Mouse (Mus musculus): ENCODE results near the gene Gm14399. TPM values are rescaled to one million over a fixed set of nuclear protein-coding genes. Genes with fewer than 3 reads are reported as not detected.
"Not testable (repeated sequence)": the region's sequence is repeated elsewhere in the genome, so short reads cannot be mapped to it uniquely, and the experiment has no call there.

The Gm14399 gene
- total and polyA plus RNA-seq, 3 experiments, result 6.7 to 16.5 (median 6.9) TPM

DNA sequence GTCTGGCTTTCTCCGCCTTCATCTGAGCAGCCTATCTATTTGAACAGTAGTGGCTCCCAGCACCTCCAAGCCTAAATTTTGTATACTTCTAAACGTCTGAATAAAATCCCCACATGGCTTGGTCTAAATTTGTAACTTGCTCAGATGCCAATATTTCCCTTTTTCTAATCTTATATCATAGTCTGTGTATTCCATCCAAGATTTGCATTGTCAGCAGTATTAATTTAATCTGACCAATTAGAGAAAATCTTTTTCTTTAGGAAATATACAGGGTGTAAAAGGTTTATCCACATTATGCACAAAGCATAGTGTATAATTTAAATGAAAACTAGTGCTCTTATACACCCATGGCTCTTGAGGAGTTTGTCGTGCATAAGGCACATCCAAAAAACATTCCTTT lies 16.8 kb upstream of the Gm14399 start:
- Histone ChIP-seq H3K9me3 (replicated peaks; ENCODE audit: low read length) (peaks cover 3% of the 10 kb centered on the region), H3K4me3 (replicated peaks in 1 of 3; ENCODE audit: low read depth in 2 of 3, low read length in 2 of 3, poor library complexity in 1 of 3) (no peak overlapping the region), H3K79me2 (replicated peaks; ENCODE audit: control insufficient read depth, extremely low read depth, insufficient read depth, poor library complexity, severe bottlenecking) (no peaks in the 10 kb centered on the region), H3K27ac (ENCODE audit: insufficient read depth, low read depth) (no peak overlapping the region), H3K36me3 (replicated peaks in 1 of 2; ENCODE audit: control insufficient read depth in 1 of 2, insufficient read depth in 1 of 2, low read length in 1 of 2) (peaks cover 0 to 2% of the 10 kb centered on the region in 2 experiments), H3K4me1 (ENCODE audit: control insufficient read depth in 1 of 2, insufficient read depth in 2 of 2) (no peaks in the 10 kb centered on the region), H3K27me3 (replicated peaks) (no peaks in the 10 kb centered on the region), H3K9ac (ENCODE audit: insufficient read depth, low read depth) (no peak overlapping the region), H3K4me2 (ENCODE audit: insufficient read depth, low read depth, poor library complexity, severe bottlenecking) (no peak overlapping the region)
- DNase-seq (ENCODE audit: extremely low read depth), result no peak
- TF ChIP-seq TBP (conservative IDR thresholded peaks at IDR 0.05; ENCODE audit: low read depth, low read length), result no peak
- no peak for TF ChIP-seq SMC3 (IDR thresholded peaks at IDR 0.05; ENCODE audit: low read depth, low read length)
- no peak for TF ChIP-seq ZKSCAN1 (IDR thresholded peaks at IDR 0.05; ENCODE audit: borderline replicate concordance, low read depth, low read length)
- peak; percentile 65 for TF ChIP-seq MAFK (IDR thresholded peaks at IDR 0.05; ENCODE audit: insufficient replicate concordance, low read length)
- dilution Hi-C loops (cut with MboI; ENCODE audit: extremely low pct_ligation_motif_present, extremely low pct_unique_long_range_greater_than_20kb, low sequenced_read_pairs), result no loop called here
- in situ Hi-C loops (cut with MboI; ENCODE audit: low pct_ligation_motif_present, low pct_unique_long_range_greater_than_20kb, low sequenced_read_pairs), result no loop called here

- DNase-seq (ENCODE audit: extremely low read depth), result no peak
- H3K79me2 ChIP-seq (replicated peaks; ENCODE audit: control insufficient read depth, extremely low read depth, insufficient read depth, poor library complexity, severe bottlenecking), result no peaks in the 10 kb centered on the region
- no peaks in the 10 kb centered on the region for H3K27me3 ChIP-seq (replicated peaks)
- H3K4me1 ChIP-seq (ENCODE audit: control insufficient read depth in 1 of 2, insufficient read depth in 2 of 2), result no peaks in the 10 kb centered on the region
- TF ChIP-seq MAFK (IDR thresholded peaks at IDR 0.05; ENCODE audit: insufficient replicate concordance, low read length) (no peak), ETS1 (conservative IDR thresholded peaks at IDR 0.05; ENCODE audit: low read depth, low read length) (no peak), ZC3H11A (IDR thresholded peaks at IDR 0.05; ENCODE audit: low read depth, low read length) (no peak), POLR2AphosphoS2 (IDR thresholded peaks at IDR 0.05; ENCODE audit: low read depth, low read length) (no peak), EP300 (IDR thresholded peaks at IDR 0.05; ENCODE audit: low read length) (no peak), RAD21 (IDR thresholded peaks at IDR 0.05; ENCODE audit: low read depth, low read length) (no peak), UBTF (IDR thresholded peaks at IDR 0.05; ENCODE audit: low read depth, low read length) (no peak), TBP (conservative IDR thresholded peaks at IDR 0.05; ENCODE audit: low read depth, low read length) (no peak), IRF4 (IDR thresholded peaks at IDR 0.05; ENCODE audit: low read depth, low read length) (no peak), TCF12 (IDR thresholded peaks at IDR 0.05; ENCODE audit: low read depth, low read length) (no peak), USF2 (conservative IDR thresholded peaks at IDR 0.05; ENCODE audit: low read depth, low read length) (no peak), MAX (IDR thresholded peaks at IDR 0.05; ENCODE audit: low read length) (no peak), KAT2A (IDR thresholded peaks at IDR 0.05; ENCODE audit: insufficient replicate concordance, low read length) (no peak), BHLHE40 (IDR thresholded peaks at IDR 0.05; ENCODE audit: low read depth, low read length) (no peak), MEF2A (IDR thresholded peaks at IDR 0.05; ENCODE audit: borderline replicate concordance, low read depth, low read length) (no peak), SIN3A (IDR thresholded peaks at IDR 0.05; ENCODE audit: low read length) (no peak), CTCF (conservative IDR thresholded peaks at IDR 0.05 in 1 of 2, IDR thresholded peaks at IDR 0.05 in 1 of 2; ENCODE audit: low read depth in 2 of 2, low read length in 2 of 2) (no peak), PAX5 (IDR thresholded peaks at IDR 0.05; ENCODE audit: low read length) (no peak)
- H3K36me3 ChIP-seq (replicated peaks in 1 of 2; ENCODE audit: control insufficient read depth in 1 of 2, insufficient read depth in 1 of 2, low read length in 1 of 2), result peaks cover 0 to 2% of the 10 kb centered on the region in 2 experiments
- dilution Hi-C loops (cut with MboI; ENCODE audit: extremely low pct_ligation_motif_present, extremely low pct_unique_long_range_greater_than_20kb, low sequenced_read_pairs) (no loop called here), in situ Hi-C loops (cut with MboI; ENCODE audit: low pct_ligation_motif_present, low pct_unique_long_range_greater_than_20kb, low sequenced_read_pairs) (no loop called here)
- H3K9ac ChIP-seq (ENCODE audit: insufficient read depth, low read depth), result no peak overlapping the region
- H3K4me3 ChIP-seq (replicated peaks in 1 of 3; ENCODE audit: low read depth in 2 of 3, low read length in 2 of 3, poor library complexity in 1 of 3), result no peak overlapping the region
- peaks cover 3% of the 10 kb centered on the region for H3K9me3 ChIP-seq (replicated peaks; ENCODE audit: low read length)
- no peak overlapping the region for H3K27ac ChIP-seq (ENCODE audit: insufficient read depth, low read depth)
- H3K4me2 ChIP-seq (ENCODE audit: insufficient read depth, low read depth, poor library complexity, severe bottlenecking), result no peak overlapping the region
Observed at GRCm38 (mm10) chr2:175156696-175157095, 14.9 kb upstream of the Gm14399 start.

DNA sequence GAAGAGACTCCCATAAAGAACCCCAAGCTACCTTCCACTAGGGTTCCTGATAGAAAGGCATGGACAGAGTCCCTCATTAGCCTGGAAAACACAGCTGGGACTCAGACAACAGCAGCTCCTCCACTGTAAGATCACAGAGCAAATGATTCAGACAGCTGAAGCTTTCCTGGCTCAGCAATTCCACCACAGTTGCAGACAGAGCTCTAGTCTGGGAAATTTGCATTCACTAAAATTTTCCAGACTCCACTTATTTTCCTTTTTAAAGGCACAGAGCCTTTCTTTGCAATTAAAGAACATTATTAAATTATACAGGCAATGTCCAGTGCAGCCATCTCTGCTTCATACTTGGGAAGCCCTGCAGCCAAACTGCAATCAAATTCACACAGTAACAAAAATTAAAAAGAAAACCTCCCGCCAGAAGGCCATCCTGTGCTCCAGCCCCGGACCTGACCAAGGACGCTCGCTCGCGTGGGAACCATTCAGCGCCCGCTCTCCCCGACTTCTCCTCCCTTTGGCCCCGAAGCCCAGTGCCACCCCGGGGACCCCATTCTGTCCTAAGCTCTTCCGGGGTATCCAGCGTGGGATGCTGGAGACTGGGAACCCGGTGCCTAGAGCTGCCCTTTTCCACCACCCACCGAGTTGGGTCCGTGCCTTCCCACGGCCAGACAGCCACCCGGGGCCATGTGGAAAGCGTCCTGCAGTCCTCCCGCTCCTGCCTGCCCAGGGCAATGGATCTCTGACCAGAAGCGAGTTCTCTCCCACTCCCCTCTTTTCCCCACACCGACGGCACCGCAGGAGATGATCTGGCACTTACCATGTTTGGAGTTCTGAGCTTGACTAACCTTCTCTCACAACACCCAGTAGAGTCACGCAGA lies 457 bp downstream of the Gm14399 start:
- H3K27ac ChIP-seq (ENCODE audit: insufficient read depth, low read depth); dilution Hi-C loops (cut with MboI; ENCODE audit: extremely low pct_ligation_motif_present, extremely low pct_unique_long_range_greater_than_20kb, low sequenced_read_pairs); H3K36me3 ChIP-seq (replicated peaks in 1 of 2; ENCODE audit: control insufficient read depth in 1 of 2, insufficient read depth in 1 of 2, low read length in 1 of 2); in situ Hi-C loops (cut with MboI; ENCODE audit: low pct_ligation_motif_present, low pct_unique_long_range_greater_than_20kb, low sequenced_read_pairs); H3K27me3 ChIP-seq (replicated peaks); H3K79me2 ChIP-seq (replicated peaks; ENCODE audit: control insufficient read depth, extremely low read depth, insufficient read depth, poor library complexity, severe bottlenecking); H3K9me3 ChIP-seq (replicated peaks; ENCODE audit: low read length); H3K4me1 ChIP-seq (ENCODE audit: control insufficient read depth in 1 of 2, insufficient read depth in 2 of 2): not testable (repeated sequence)
- Histone ChIP-seq H3K9ac (ENCODE audit: insufficient read depth, low read depth) (peak overlapping the region; percentile 58), H3K4me2 (ENCODE audit: insufficient read depth, low read depth, poor library complexity, severe bottlenecking) (peak overlapping the region; percentile 44; the same call in 1 of the 2 replicates), H3K4me3 (replicated peaks in 1 of 3; ENCODE audit: low read depth in 2 of 3, low read length in 2 of 3, poor library complexity in 1 of 3) (peak overlapping the region; percentile 47 to 75 (median 64))
- peak; percentile 0 for DNase-seq (ENCODE audit: extremely low read depth)

All from CH12.LX (cell line).